Mouse (Mus musculus): ENCODE data around the gene Xndc1. TPM values are rescaled to one million over a fixed set of nuclear protein-coding genes. Genes with fewer than 3 reads are reported as not detected.

The Xndc1 gene
- polyA plus RNA-seq, 1 experiment from 2014 or later = 22.0 TPM

DNA sequence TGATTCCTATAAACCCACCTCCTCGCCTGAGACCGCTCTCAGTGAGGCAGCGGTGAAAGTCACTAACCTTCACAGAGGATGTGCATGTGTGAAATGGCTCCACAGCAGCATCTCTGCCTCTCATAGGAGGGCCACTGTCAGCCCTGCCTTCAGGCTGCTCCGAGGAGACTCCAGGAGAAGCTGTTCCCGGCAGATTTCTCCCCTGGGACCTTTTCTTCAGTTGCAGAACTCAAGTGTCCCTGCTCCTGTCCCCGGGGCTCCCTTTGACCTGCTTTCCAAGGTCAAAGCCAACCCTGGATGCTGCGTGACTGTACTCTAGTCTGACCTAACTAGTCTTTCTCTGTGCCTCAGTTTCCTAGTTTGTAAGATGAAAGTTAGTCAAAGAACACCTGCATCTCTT, 43.9 kb downstream of the Xndc1 start, which contains the start of gene Art5:
Art5 (minus strand) TSS at position 319 of the 400 bp plus-strand sequence.
- 74% methylated on average over 7 of the region's 7 CpGs for WGBS
- no peak within 1 kb of the TSS for H3K9ac ChIP-seq (replicated peaks; ENCODE audit: low read depth, low read length)
- H3K4me3 ChIP-seq (ENCODE audit: low read depth, low read length) = no peak within 1 kb of the TSS
- H3K36me3 ChIP-seq (ENCODE audit: control insufficient read depth, insufficient read depth, low read length) = no peaks in the 10 kb centered on the region
- no peaks in the 10 kb centered on the region for H3K9me3 ChIP-seq (ENCODE audit: control insufficient read depth, low read length)
- no peaks in the 10 kb centered on the region for H3K4me1 ChIP-seq (ENCODE audit: control insufficient read depth, insufficient read depth, low read length)
- H3K4me2 ChIP-seq (ENCODE audit: low read depth, low read length) = no peak within 1 kb of the TSS
- ATAC-seq (ENCODE audit: low read depth) = no peak
- no peaks in the 10 kb centered on the region for H3K27me3 ChIP-seq (ENCODE audit: control insufficient read depth, insufficient read depth, low read length)
- H3K27ac ChIP-seq (ENCODE audit: low read depth, low read length) = no peak within 1 kb of the TSS

DNA sequence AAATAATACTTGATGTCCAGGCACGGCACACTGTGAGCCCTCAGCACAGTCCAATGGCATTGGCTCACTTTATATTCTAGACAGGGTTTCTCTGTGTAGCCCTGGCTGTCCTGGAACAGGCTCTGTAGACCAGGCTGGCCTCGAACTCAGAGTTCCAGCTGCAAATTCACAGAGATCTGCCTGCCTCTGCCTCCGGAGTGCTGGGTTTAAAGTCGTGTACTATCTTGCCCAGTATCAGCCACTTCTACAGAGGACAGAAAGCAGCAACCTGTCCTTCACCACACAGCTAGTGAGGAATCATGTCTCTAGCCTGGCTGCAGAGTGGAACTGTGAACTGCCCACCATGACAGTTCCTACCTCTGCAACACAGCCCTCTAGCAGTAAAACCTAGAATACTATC, 44.4 kb downstream of the Xndc1 start:
- 93% methylated on average over 4 of the region's 4 CpGs for WGBS
- H3K27ac ChIP-seq (ENCODE audit: low read depth, low read length) = no peak overlapping the region
- no peak overlapping the region for H3K4me2 ChIP-seq (ENCODE audit: low read depth, low read length)
- H3K27me3 ChIP-seq (ENCODE audit: control insufficient read depth, insufficient read depth, low read length) = no peaks in the 10 kb centered on the region
- H3K36me3 ChIP-seq (ENCODE audit: control insufficient read depth, insufficient read depth, low read length) = no peaks in the 10 kb centered on the region
- no peak for ATAC-seq (ENCODE audit: low read depth)
- H3K9ac ChIP-seq (replicated peaks; ENCODE audit: low read depth, low read length) = no peak overlapping the region
- no peaks in the 10 kb centered on the region for H3K4me1 ChIP-seq (ENCODE audit: control insufficient read depth, insufficient read depth, low read length)
- no peaks in the 10 kb centered on the region for H3K9me3 ChIP-seq (ENCODE audit: control insufficient read depth, low read length)
- no peak overlapping the region for H3K4me3 ChIP-seq (ENCODE audit: low read depth, low read length)

GRCm38 (mm10) chr7:102113151-102113729, 47.9 kb downstream of the Xndc1 start:
- Histone ChIP-seq H3K9ac (replicated peaks; ENCODE audit: low read depth, low read length) (no peak overlapping the region), H3K9me3 (ENCODE audit: control insufficient read depth, low read length) (no peaks in the 10 kb centered on the region), H3K27me3 (ENCODE audit: control insufficient read depth, insufficient read depth, low read length) (no peaks in the 10 kb centered on the region), H3K4me2 (ENCODE audit: low read depth, low read length) (no peak overlapping the region), H3K36me3 (ENCODE audit: control insufficient read depth, insufficient read depth, low read length) (no peaks in the 10 kb centered on the region), H3K4me3 (ENCODE audit: low read depth, low read length) (no peak overlapping the region), H3K27ac (ENCODE audit: low read depth, low read length) (no peak overlapping the region), H3K4me1 (ENCODE audit: control insufficient read depth, insufficient read depth, low read length) (no peaks in the 10 kb centered on the region)
- WGBS = 80% methylated on average over 45 of the region's 45 CpGs
- no peak for ATAC-seq (ENCODE audit: low read depth)

DNA sequence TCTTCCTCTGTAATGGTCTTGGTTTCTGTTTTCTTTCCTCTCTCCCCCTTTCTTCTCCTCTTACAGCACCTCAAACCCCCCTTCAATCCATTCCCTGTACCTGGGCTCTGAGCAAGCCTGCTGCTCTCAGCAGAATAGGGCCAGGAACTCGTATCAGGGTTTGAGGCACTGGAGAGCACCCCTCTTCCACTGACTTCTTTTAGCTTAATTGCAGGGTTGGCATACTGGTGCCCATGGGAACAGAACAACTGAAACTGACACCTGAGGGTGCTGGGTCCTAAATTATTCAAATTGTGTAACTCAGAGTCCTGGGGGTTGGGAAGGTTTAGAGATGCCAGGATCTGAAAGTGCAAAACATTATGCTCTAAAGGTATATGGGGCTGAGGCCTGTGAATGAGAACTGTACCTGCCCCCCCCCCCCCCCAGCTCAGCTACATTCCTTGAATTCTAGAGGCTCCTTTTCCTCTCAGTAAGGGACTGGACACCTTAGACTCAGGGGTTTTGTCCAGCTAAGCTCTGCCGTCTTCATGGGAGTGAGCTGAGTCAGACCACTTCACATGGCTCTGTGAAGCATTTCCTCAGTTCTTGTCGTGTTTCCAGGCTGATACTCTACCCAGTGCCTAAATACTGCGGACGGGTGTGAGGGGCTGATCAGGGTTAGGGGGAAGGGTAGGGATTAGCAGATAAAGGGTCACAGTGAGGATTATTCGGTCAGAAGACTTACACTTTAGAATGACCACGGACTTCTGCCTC, 51.4 kb downstream of the Xndc1 start, which contains the start of gene Chrna10:
Chrna10 (minus strand) TSS at position 250 of the 753 bp plus-strand sequence.
- WGBS = 66% methylated on average over 7 of the region's 7 CpGs
- no peaks in the 10 kb centered on the region for H3K9me3 ChIP-seq (ENCODE audit: control insufficient read depth, low read length)
- no peak within 1 kb of the TSS for H3K4me2 ChIP-seq (ENCODE audit: low read depth, low read length)
- H3K9ac ChIP-seq (replicated peaks; ENCODE audit: low read depth, low read length) = no peak within 1 kb of the TSS
- no peaks in the 10 kb centered on the region for H3K27me3 ChIP-seq (ENCODE audit: control insufficient read depth, insufficient read depth, low read length)
- peaks cover 28% of the 10 kb centered on the region for H3K36me3 ChIP-seq (ENCODE audit: control insufficient read depth, insufficient read depth, low read length)
- no peak within 1 kb of the TSS for H3K27ac ChIP-seq (ENCODE audit: low read depth, low read length)
- H3K4me1 ChIP-seq (ENCODE audit: control insufficient read depth, insufficient read depth, low read length) = no peaks in the 10 kb centered on the region
- H3K4me3 ChIP-seq (ENCODE audit: low read depth, low read length) = no peak within 1 kb of the TSS
- no peak for ATAC-seq (ENCODE audit: low read depth)

DNA sequence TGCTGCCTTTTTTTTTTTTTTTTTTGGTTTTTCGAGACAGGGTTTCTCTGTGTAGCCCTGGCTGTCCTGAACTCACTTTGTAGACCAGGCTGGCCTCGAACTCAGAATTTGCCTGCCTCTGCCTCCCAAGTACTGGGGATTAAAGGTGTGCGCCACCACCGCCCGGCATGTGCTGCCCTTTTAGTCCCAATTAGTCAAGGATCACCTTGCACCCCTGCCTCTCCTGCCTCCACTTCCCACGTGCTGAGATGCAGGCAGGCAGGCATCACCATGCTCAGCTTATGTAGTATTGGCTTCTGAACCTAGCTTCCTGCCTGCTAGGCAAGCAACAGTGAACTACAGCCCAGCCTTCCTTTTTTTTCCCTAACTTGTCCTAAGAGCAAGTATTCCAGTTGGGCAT, 52.1 kb downstream of the Xndc1 start:
- WGBS = 81% methylated on average over 6 of the region's 6 CpGs
- ATAC-seq (ENCODE audit: low read depth) = no peak

GRCm38 (mm10) chr7:102120326-102120725, 55.0 kb downstream of the Xndc1 start:
- no peak overlapping the region for H3K9ac ChIP-seq (replicated peaks; ENCODE audit: low read depth, low read length)
- H3K27me3 ChIP-seq (ENCODE audit: control insufficient read depth, insufficient read depth, low read length) = no peaks in the 10 kb centered on the region
- H3K27ac ChIP-seq (ENCODE audit: low read depth, low read length) = no peak overlapping the region
- no peaks in the 10 kb centered on the region for H3K4me1 ChIP-seq (ENCODE audit: control insufficient read depth, insufficient read depth, low read length)
- H3K4me3 ChIP-seq (ENCODE audit: low read depth, low read length) = no peak overlapping the region
- H3K36me3 ChIP-seq (ENCODE audit: control insufficient read depth, insufficient read depth, low read length) = peaks cover 63% of the 10 kb centered on the region
- WGBS = 98% methylated on average over 10 of the region's 10 CpGs
- no peak for ATAC-seq (ENCODE audit: low read depth)
- no peak overlapping the region for H3K4me2 ChIP-seq (ENCODE audit: low read depth, low read length)
- H3K9me3 ChIP-seq (ENCODE audit: control insufficient read depth, low read length) = no peaks in the 10 kb centered on the region

More for the DNA sequence above, 52.1 kb downstream of the Xndc1 start:
- Histone ChIP-seq H3K9ac (replicated peaks; ENCODE audit: low read depth, low read length) (no peak overlapping the region), H3K4me3 (ENCODE audit: low read depth, low read length) (no peak overlapping the region), H3K27ac (ENCODE audit: low read depth, low read length) (no peak overlapping the region), H3K36me3 (ENCODE audit: control insufficient read depth, insufficient read depth, low read length) (peaks cover 35% of the 10 kb centered on the region), H3K4me1 (ENCODE audit: control insufficient read depth, insufficient read depth, low read length) (no peaks in the 10 kb centered on the region), H3K9me3 (ENCODE audit: control insufficient read depth, low read length) (no peaks in the 10 kb centered on the region), H3K27me3 (ENCODE audit: control insufficient read depth, insufficient read depth, low read length) (no peaks in the 10 kb centered on the region), H3K4me2 (ENCODE audit: low read depth, low read length) (no peak overlapping the region)

DNA sequence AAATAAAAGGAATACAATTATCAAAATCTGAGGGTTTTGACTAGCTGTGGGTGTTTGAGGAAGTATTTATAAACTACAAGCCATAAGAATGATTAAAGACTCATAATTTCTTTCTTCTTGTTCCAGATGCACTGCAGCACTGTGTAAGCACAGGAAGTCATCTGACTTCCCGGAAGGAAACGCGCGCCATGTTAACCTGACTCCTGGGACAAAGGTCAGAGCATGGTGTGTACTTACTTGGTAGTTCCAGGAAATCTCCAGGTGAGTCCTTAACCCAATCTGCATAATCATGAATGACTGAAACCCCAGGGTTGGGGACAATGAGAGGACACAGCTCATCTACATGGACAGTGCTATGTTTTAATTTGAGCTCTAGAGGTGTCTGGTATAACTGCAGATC, 67.1 kb downstream of the Xndc1 start:
- WGBS = 87% methylated on average over 4 of the region's 4 CpGs
- no peaks in the 10 kb centered on the region for H3K27me3 ChIP-seq (ENCODE audit: control insufficient read depth, insufficient read depth, low read length)
- no peaks in the 10 kb centered on the region for H3K4me1 ChIP-seq (ENCODE audit: control insufficient read depth, insufficient read depth, low read length)
- no peak overlapping the region for H3K4me2 ChIP-seq (ENCODE audit: low read depth, low read length)
- peaks cover 74% of the 10 kb centered on the region for H3K36me3 ChIP-seq (ENCODE audit: control insufficient read depth, insufficient read depth, low read length)
- H3K4me3 ChIP-seq (ENCODE audit: low read depth, low read length) = no peak overlapping the region
- H3K27ac ChIP-seq (ENCODE audit: low read depth, low read length) = no peak overlapping the region
- H3K9ac ChIP-seq (replicated peaks; ENCODE audit: low read depth, low read length) = no peak overlapping the region
- ATAC-seq (ENCODE audit: low read depth) = no peak
- no peaks in the 10 kb centered on the region for H3K9me3 ChIP-seq (ENCODE audit: control insufficient read depth, low read length)

Other genes with a start within 250 kb of the Xndc1 start
- gene Phox2a, start 247.2 kb upstream of the Xndc1 start, polyA plus RNA-seq (2014; fragmentation: Nextera tagmentation; extraction: Ambion mirVana) = 1.8 and 2.4 TPM in 2 replicates
- 6.6 and 9.3 TPM in 2 replicates for gene Inppl1, start 227.3 kb upstream of the Xndc1 start, polyA plus RNA-seq (2014; fragmentation: Nextera tagmentation; extraction: Ambion mirVana)
- gene Folr2, start 208.3 kb upstream of the Xndc1 start, polyA plus RNA-seq (2014; fragmentation: Nextera tagmentation; extraction: Ambion mirVana) = 3.5 TPM in 1 of 2 replicates, not detected in the other
- 61.0 and 77.4 TPM in 2 replicates for gene Anapc15, start 201.8 kb upstream of the Xndc1 start, polyA plus RNA-seq (2014; fragmentation: Nextera tagmentation; extraction: Ambion mirVana)
- 1.1 and 1.4 TPM in 2 replicates for gene Folr1, start 194.7 kb upstream of the Xndc1 start, polyA plus RNA-seq (2014; fragmentation: Nextera tagmentation; extraction: Ambion mirVana)
- 134 and 147 TPM in 2 replicates for gene Lamtor1, start 159.6 kb upstream of the Xndc1 start, polyA plus RNA-seq (2014; fragmentation: Nextera tagmentation; extraction: Ambion mirVana)
- 0.25 and 0.31 TPM in 2 replicates for gene Tomt, start 159.2 kb upstream of the Xndc1 start, polyA plus RNA-seq (2014; fragmentation: Nextera tagmentation; extraction: Ambion mirVana)
- 7.2 and 8.3 TPM in 2 replicates for gene Lrrc51, start 131.6 kb upstream of the Xndc1 start, polyA plus RNA-seq (2014; fragmentation: Nextera tagmentation; extraction: Ambion mirVana)
- gene Numa1, start 131.4 kb upstream of the Xndc1 start, polyA plus RNA-seq (2014; fragmentation: Nextera tagmentation; extraction: Ambion mirVana) = 52.4 and 54.0 TPM in 2 replicates
- gene Il18bp, start 46.8 kb upstream of the Xndc1 start, polyA plus RNA-seq (2014; fragmentation: Nextera tagmentation; extraction: Ambion mirVana) = 3.5 and 4.7 TPM in 2 replicates
- 31.3 and 35.4 TPM in 2 replicates for gene Rnf121, start within 50 bp of the Xndc1 start, polyA plus RNA-seq (2014; fragmentation: Nextera tagmentation; extraction: Ambion mirVana)
- gene Xntrpc, start 202 bp downstream of the Xndc1 start, polyA plus RNA-seq (2014; fragmentation: Nextera tagmentation; extraction: Ambion mirVana) = 0.98 and 1.5 TPM in 2 replicates
- not detected in 2 replicates for gene Trpc2, start 17.6 kb downstream of the Xndc1 start, polyA plus RNA-seq (2014; fragmentation: Nextera tagmentation; extraction: Ambion mirVana)
- 0.50 and 0.58 TPM in 2 replicates for gene Art1, start 36.2 kb downstream of the Xndc1 start, polyA plus RNA-seq (2014; fragmentation: Nextera tagmentation; extraction: Ambion mirVana)
- gene Art5, start 44.0 kb downstream of the Xndc1 start, polyA plus RNA-seq (2014; fragmentation: Nextera tagmentation; extraction: Ambion mirVana) = 0.13 TPM in 1 of 2 replicates, not detected in the other
- gene Chrna10, start 51.3 kb downstream of the Xndc1 start, polyA plus RNA-seq (2014; fragmentation: Nextera tagmentation; extraction: Ambion mirVana) = 0.21 TPM in 1 of 2 replicates, not detected in the other
- 26.8 and 29.0 TPM in 2 replicates for gene Nup98, start 144.7 kb downstream of the Xndc1 start, polyA plus RNA-seq (2014; fragmentation: Nextera tagmentation; extraction: Ambion mirVana)
- gene Pgap2, start 144.7 kb downstream of the Xndc1 start, polyA plus RNA-seq (2014; fragmentation: Nextera tagmentation; extraction: Ambion mirVana) = 57.4 and 59.2 TPM in 2 replicates
- 11.4 and 19.4 TPM in 2 replicates for gene Rhog, start 190.5 kb downstream of the Xndc1 start, polyA plus RNA-seq (2014; fragmentation: Nextera tagmentation; extraction: Ambion mirVana)
- 12.1 and 17.5 TPM in 2 replicates for gene Stim1, start 202.3 kb downstream of the Xndc1 start, polyA plus RNA-seq (2014; fragmentation: Nextera tagmentation; extraction: Ambion mirVana)